Mouse (Mus musculus) ES-E14 (cell line): ENCODE data around the gene Crct1.

Experiments used
- CHD2 ChIP-seq: IDR thresholded peaks from 2 replicates; pipeline ENCODE4 v1.6.1; 2014; ENCODE audit warnings: mild to moderate bottlenecking, low read depth, low read length, inconsistent platforms
- HCFC1 ChIP-seq: IDR thresholded peaks from 2 replicates; pipeline ENCODE4 v1.6.1; 2012; ENCODE audit warnings: low read length, inconsistent platforms, borderline replicate concordance; ENCODE audit not compliant: insufficient read depth
- MAFK ChIP-seq: IDR thresholded peaks from 2 replicates; pipeline ENCODE4 v1.6.1; 2014; ENCODE audit warnings: mild to moderate bottlenecking, low read depth, low read length, inconsistent platforms; ENCODE audit not compliant: insufficient read depth
- ZNF384 ChIP-seq: IDR thresholded peaks from 2 replicates; pipeline ENCODE4 v1.6.1; 2012; ENCODE audit warnings: low read depth, low read length, inconsistent platforms

- TF ChIP-seq ZNF384 = no peak
- no peak for TF ChIP-seq CHD2
- TF ChIP-seq MAFK = no peak
- no peak for TF ChIP-seq HCFC1
Observed at GRCm38 (mm10) chr3:92978484-92978883, 37.0 kb downstream of the Crct1 start.
